Mouse (Mus musculus) gastrocnemius, adult 2 months (tissue): ENCODE measurements around the gene Col8a2. TPM values are rescaled to one million over a fixed set of nuclear protein-coding genes. Genes with fewer than 3 reads are reported as not detected.

ENCODE experiments used
- DNase-seq: peaks from one replicate; pipeline ENCODE4 v3.0.0; 2022
- H3K27ac ChIP-seq: fragments of 200-600 bp; 2 replicates; pipeline ENCODE4 v1.8.1; 2022; ENCODE audit warnings: mild to moderate bottlenecking
- H3K4me3 ChIP-seq: fragments of 200-600 bp; 2 replicates; pipeline ENCODE4 v1.8.1; 2022; ENCODE audit warnings: mild to moderate bottlenecking, moderate library complexity
- CTCF ChIP-seq: fragments of 200-600 bp; IDR thresholded peaks from 2 replicates; pipeline ENCODE4 v1.8.1; 2022; ENCODE audit warnings: antibody characterized with exemption, mild to moderate bottlenecking, moderate library complexity
- intact Hi-C: fragments of 180-260 bp; cut with DNase I; formaldehyde crosslinking; loops from one replicate; pipeline ENCODE4 v1.15.1; 2025
- long read RNA-seq, 2 experiments: library from polyadenylated mRNA; stranded (forward); transcript quantifications; one replicate each; pipeline ENCODE4 v2.0.0; 2021
- total RNA-seq, 2 experiments: library from RNA; stranded (reverse); gene quantifications; 2 replicates each; pipeline ENCODE4 v1.2.3; 2021

Col8a2 gene
- total RNA-seq: 1 to 10 TPM in 1 of 2 experiments, under 1 TPM in 1; 0.74 to 6.0 TPM
- long read RNA-seq, experiment 1, full-length matches to known transcripts: 8 of 10 reads
- long read RNA-seq, experiment 1, partial matches to known transcripts: 2 of 10 reads
- long read RNA-seq, experiment 1, other reads (novel, unspliced or antisense): 0 of 10 reads
- long read RNA-seq, experiment 2, full-length matches to known transcripts: 4 of 5 reads
- long read RNA-seq, experiment 2, partial matches to known transcripts: 0 of 5 reads
- long read RNA-seq, experiment 2, other reads (novel, unspliced or antisense): 1 of 5 reads

GRCm38 (mm10) chr4:126286492-126286891 is at the start of gene Col8a2:
Gene Col8a2, plus strand, starts transcription at chr4:126286793.
- intact Hi-C loops: no loop called here
- peak; percentile 69 for DNase-seq
- peak within 1 kb of the TSS; percentile 66 for H3K27ac ChIP-seq
- TF ChIP-seq CTCF: no peak
- H3K4me3 ChIP-seq: peak within 1 kb of the TSS; percentile 71

GRCm38 (mm10) chr4:126237721-126238242 is 48.8 kb upstream of the Col8a2 start:
- Histone ChIP-seq H3K27ac (peak overlapping the region; percentile 94), H3K4me3 (peak overlapping the region; percentile 65)
- TF ChIP-seq CTCF: peak; percentile 49
- intact Hi-C loops: loop anchor here (1.0 kb wide), 1 partner anchor 23 kb away; no protein-coding TSS in a partner anchor
- DNase-seq: peak; percentile 78

- H3K4me3 ChIP-seq: no peak overlapping the region
- H3K27ac ChIP-seq: peak overlapping the region; percentile 94
- no peak for DNase-seq
- intact Hi-C loops: no loop called here
- TF ChIP-seq CTCF: no peak
Measured at GRCm38 (mm10) chr4:126239862-126240475, 46.6 kb upstream of the Col8a2 start.

GRCm38 (mm10) chr4:126241956-126242355 is 44.6 kb upstream of the Col8a2 start:
- DNase-seq: no peak
- Histone ChIP-seq H3K4me3 (peak overlapping the region; percentile 15), H3K27ac (peak overlapping the region; percentile 77)
- TF ChIP-seq CTCF: no peak
- intact Hi-C loops: no loop called here

- TF ChIP-seq CTCF: no peak
- DNase-seq: peak; percentile 62
- H3K27ac ChIP-seq: peak overlapping the region; percentile 77
- no peak overlapping the region; the same call in 1 of the 2 replicates for H3K4me3 ChIP-seq
- intact Hi-C loops: no loop called here
Measured at GRCm38 (mm10) chr4:126242510-126242909, 44.1 kb upstream of the Col8a2 start.

GRCm38 (mm10) chr4:126246202-126246889 is 40.2 kb upstream of the Col8a2 start:
- no peak for TF ChIP-seq CTCF
- Histone ChIP-seq H3K4me3 (no peak overlapping the region), H3K27ac (peak overlapping the region; percentile 67)
- DNase-seq: no peak
- intact Hi-C loops: no loop called here

- no peak for DNase-seq
- intact Hi-C loops: no loop called here
- Histone ChIP-seq H3K27ac (peak overlapping the region; percentile 67), H3K4me3 (peak overlapping the region; percentile 19)
- TF ChIP-seq CTCF: no peak
Measured at GRCm38 (mm10) chr4:126248261-126248868, 38.2 kb upstream of the Col8a2 start.

- intact Hi-C loops: no loop called here
- DNase-seq: no peak
- peak overlapping the region; percentile 35; the same call in 1 of the 2 replicates for H3K4me3 ChIP-seq
Measured at GRCm38 (mm10) chr4:126250659-126251058, 35.9 kb upstream of the Col8a2 start.

GRCm38 (mm10) chr4:126251655-126252254 is 34.8 kb upstream of the Col8a2 start:
- Histone ChIP-seq H3K4me3 (peak overlapping the region; percentile 99), H3K27ac (peak overlapping the region; percentile 96)
- intact Hi-C loops: no loop called here
- peak; percentile 71 for DNase-seq
- TF ChIP-seq CTCF: no peak

More at GRCm38 (mm10) chr4:126250659-126251058, 35.9 kb upstream of the Col8a2 start:
- no peak for TF ChIP-seq CTCF
- H3K27ac ChIP-seq: peak overlapping the region; percentile 96

GRCm38 (mm10) chr4:126252411-126253237 is 34.0 kb upstream of the Col8a2 start:
- no peak for TF ChIP-seq CTCF
- intact Hi-C loops: no loop called here
- Histone ChIP-seq H3K27ac (peak overlapping the region; percentile 96), H3K4me3 (peak overlapping the region; percentile 99)
- DNase-seq: no peak

- TF ChIP-seq CTCF: no peak
Measured at GRCm38 (mm10) chr4:126253637-126254272, 32.8 kb upstream of the Col8a2 start.

More at GRCm38 (mm10) chr4:126253637-126254272, 32.8 kb upstream of the Col8a2 start:
- intact Hi-C loops: no loop called here
- Histone ChIP-seq H3K27ac (peak overlapping the region; percentile 96), H3K4me3 (peak overlapping the region; percentile 99)
- no peak for DNase-seq
